Mouse (Mus musculus) c-Kit-positive CD71-positive TER-119-positive erythroid progenitor cells, embryonic 14.5 days (primary cell): Measurements from ENCODE around the gene Pip5k1c.

Experiments
- DNase-seq: peaks from one replicate; pipeline ENCODE4 v3.0.0-alpha.2; 2013; ENCODE audit warnings: low spot score

The Pip5k1c gene

DNA sequence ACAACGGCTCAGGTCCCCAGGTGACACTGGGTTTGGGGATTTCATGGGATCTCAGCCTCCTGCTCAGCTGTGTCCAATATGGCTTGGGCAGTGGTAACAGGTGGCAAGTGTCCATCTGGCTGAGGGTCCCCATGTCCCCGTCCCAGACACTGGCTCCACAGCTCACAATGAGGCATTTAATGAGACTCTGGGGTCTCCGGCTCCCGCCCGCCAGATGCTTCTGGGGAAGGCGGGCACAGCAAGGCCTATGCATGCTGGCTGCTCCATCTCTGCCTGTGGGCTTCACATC is 74.4 kb downstream of the Pip5k1c start:
- DNase-seq = no peak
